Mouse (Mus musculus) CH12.LX (cell line): ENCODE results near the gene Dynlt1a.
"Not testable (repeated sequence)": the region's sequence is repeated elsewhere in the genome, so short reads cannot be mapped to it uniquely, and the experiment has no call there.

Experiments used
- CTCF ChIP-seq, 2 experiments: IDR thresholded peaks in 1 of 2; conservative IDR thresholded peaks in 1 of 2; 2 replicates each; pipeline ENCODE4 v1.5.1; 2011 to 2012; ENCODE audit warnings: low read depth in 2 of 2, low read length in 2 of 2, improper control_type of control experiment in 1 of 2, inconsistent platforms in 1 of 2, mild to moderate bottlenecking in 1 of 2, moderate library complexity in 1 of 2
- ELF1 ChIP-seq: IDR thresholded peaks from 2 replicates; pipeline ENCODE4 v1.6.1; 2014; ENCODE audit warnings: low read depth, mild to moderate bottlenecking, inconsistent platforms, low read length, improper control_type of control experiment
- EP300 ChIP-seq: IDR thresholded peaks from 2 replicates; pipeline ENCODE4 v1.6.1; 2011; ENCODE audit warnings: low read length, improper control_type of control experiment
- HCFC1 ChIP-seq: IDR thresholded peaks from 2 replicates; pipeline ENCODE4 v1.6.1; 2012; ENCODE audit warnings: low read depth, mild to moderate bottlenecking, inconsistent platforms, low read length, improper control_type of control experiment
- JUN ChIP-seq: IDR thresholded peaks from 2 replicates; pipeline ENCODE4 v1.6.1; 2011; ENCODE audit warnings: low read depth, mild to moderate bottlenecking, low read length, improper control_type of control experiment, moderate library complexity; ENCODE audit not compliant: insufficient read depth
- MAFK ChIP-seq: IDR thresholded peaks from 2 replicates; pipeline ENCODE4 v1.6.1; 2011; ENCODE audit warnings: low read length, improper control_type of control experiment; ENCODE audit not compliant: insufficient replicate concordance
- POLR2A ChIP-seq: IDR thresholded peaks from 2 replicates; pipeline ENCODE4 v1.6.1; 2011; ENCODE audit warnings: low read depth, mild to moderate bottlenecking, improper control_type of control experiment, low read length
- USF2 ChIP-seq: conservative IDR thresholded peaks from 2 replicates; pipeline ENCODE4 v1.6.1; 2011; ENCODE audit warnings: low read depth, low read length, improper control_type of control experiment
- ZC3H11A ChIP-seq: IDR thresholded peaks from 2 replicates; pipeline ENCODE4 v1.6.1; 2012; ENCODE audit warnings: low read depth, mild to moderate bottlenecking, inconsistent platforms, low read length, improper control_type of control experiment
- ZKSCAN1 ChIP-seq: IDR thresholded peaks from 2 replicates; pipeline ENCODE4 v1.6.1; 2012; ENCODE audit warnings: low read depth, inconsistent platforms, low read length, improper control_type of control experiment, borderline replicate concordance

DNA sequence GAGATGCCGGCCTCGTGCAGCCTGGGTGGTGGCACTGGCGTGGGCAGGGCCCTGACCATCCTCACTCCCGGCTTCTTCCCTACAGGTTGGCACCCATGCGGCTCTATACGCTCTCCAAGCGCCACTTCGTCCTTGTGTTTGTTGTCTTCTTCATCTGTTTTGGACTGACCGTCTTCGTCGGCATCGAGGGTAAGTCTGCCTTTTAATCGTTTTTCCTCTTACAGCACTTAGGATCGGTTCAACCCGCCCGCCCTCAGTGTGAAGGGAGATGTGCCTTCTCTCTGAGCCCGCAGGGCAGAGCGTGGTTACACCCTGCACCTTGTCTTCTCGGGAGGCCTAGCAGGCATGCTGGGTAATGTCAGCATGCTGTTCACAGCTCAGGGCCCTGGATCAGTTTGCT lies 36.8 kb downstream of the Dynlt1a start:
- TF ChIP-seq CTCF (conservative IDR thresholded peaks at IDR 0.05 in 1 of 2, IDR thresholded peaks at IDR 0.05 in 1 of 2; ENCODE audit: low read depth in 2 of 2, low read length in 2 of 2); POLR2A; ZC3H11A; EP300; USF2; MAFK; HCFC1; ELF1; JUN; ZKSCAN1: not testable (repeated sequence)
